Mouse (Mus musculus): Measurements from ENCODE around the gene Gm45902. TPM values are rescaled to one million over a fixed set of nuclear protein-coding genes. Genes with fewer than 3 reads are reported as not detected.

Gm45902 gene
- polyA plus RNA-seq, 1 experiment, result 3.9 TPM

DNA sequence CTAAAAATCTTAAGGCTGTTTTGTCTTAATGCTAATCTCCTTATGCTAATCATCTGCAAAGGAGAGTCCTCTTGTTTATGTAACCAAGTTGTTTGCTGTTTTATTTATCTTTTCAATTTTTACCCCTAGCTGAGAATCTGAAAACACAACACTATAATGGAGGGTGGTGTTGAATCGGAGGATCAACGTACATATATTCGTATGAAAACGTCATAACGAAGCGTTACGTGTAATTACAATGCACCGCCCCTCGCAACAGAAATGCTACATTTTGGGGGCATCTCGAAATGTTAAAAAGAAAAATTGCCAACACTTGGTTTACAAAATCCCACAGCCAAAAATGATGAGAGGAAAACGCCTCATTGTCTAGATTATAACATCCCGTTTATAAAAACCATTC lies 38.7 kb downstream of the Gm45902 start:
- WGBS, result under 1% methylated on average over 12 of the region's 12 CpGs
- H3K27ac ChIP-seq (ENCODE audit: insufficient read depth, low read length), result no peak overlapping the region

DNA sequence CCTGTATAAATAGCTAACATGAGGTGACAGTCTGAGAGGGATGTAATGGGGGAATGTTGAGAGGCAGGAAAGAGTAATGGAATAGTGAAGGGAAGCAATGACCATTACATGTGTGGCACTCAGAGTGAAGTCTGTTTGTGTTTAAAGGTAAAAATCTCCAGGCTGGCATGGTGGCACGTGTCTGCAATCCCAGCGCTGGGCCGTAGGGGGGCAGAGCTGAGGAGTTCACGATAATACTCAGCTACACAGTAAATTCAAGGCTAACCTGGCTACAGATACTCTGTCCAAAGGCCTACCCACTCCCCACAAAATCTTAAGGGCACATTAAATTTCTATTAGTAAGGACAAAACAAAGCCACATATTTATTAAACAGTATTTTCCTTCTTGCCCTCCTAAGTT lies 56.0 kb downstream of the Gm45902 start:
- no peaks in the 10 kb centered on the region for H3K4me1 ChIP-seq (ENCODE audit: control insufficient read depth, insufficient read depth, low read length)
- TF ChIP-seq POLR2A (IDR thresholded peaks at IDR 0.05; ENCODE audit: borderline replicate concordance, insufficient read depth, low read length) (no peak), CTCF (IDR thresholded peaks at IDR 0.05; ENCODE audit: borderline replicate concordance, insufficient read depth, low read depth, low read length) (peak; percentile 2; the same call in 1 of the 2 replicates)
- no peak overlapping the region for H3K27ac ChIP-seq (ENCODE audit: insufficient read depth, low read length)
- no peak overlapping the region for H3K4me3 ChIP-seq (replicated peaks; ENCODE audit: insufficient read depth, low read depth, low read length)
- WGBS, result 83% methylated on average over 4 of the region's 4 CpGs
- H3K27me3 ChIP-seq (ENCODE audit: control insufficient read depth, insufficient read depth, low read length), result no peaks in the 10 kb centered on the region
- DNase-seq, result no peak

More for the DNA sequence above, 38.7 kb downstream of the Gm45902 start:
- TF ChIP-seq POLR2A (IDR thresholded peaks at IDR 0.05; ENCODE audit: borderline replicate concordance, insufficient read depth, low read length) (no peak), CTCF (IDR thresholded peaks at IDR 0.05; ENCODE audit: borderline replicate concordance, insufficient read depth, low read depth, low read length) (no peak)
- peak overlapping the region; percentile 88 for H3K4me3 ChIP-seq (replicated peaks; ENCODE audit: insufficient read depth, low read depth, low read length)
- no peak for DNase-seq
- H3K4me1 ChIP-seq (ENCODE audit: control insufficient read depth, insufficient read depth, low read length), result no peaks in the 10 kb centered on the region
- no peaks in the 10 kb centered on the region for H3K27me3 ChIP-seq (ENCODE audit: control insufficient read depth, insufficient read depth, low read length)

Other genes starting within 250 kb of the Gm45902 start
- 39.8 and 41.6 TPM in 2 replicates for gene Nmt2, start 228.6 kb downstream of the Gm45902 start, polyA plus RNA-seq (2012; rRNA removed)
- gene Rpp38, start 180.1 kb downstream of the Gm45902 start, polyA plus RNA-seq (2012; rRNA removed), result 12.7 and 13.5 TPM in 2 replicates
- gene Acbd7, start 176.6 kb downstream of the Gm45902 start, polyA plus RNA-seq (2012; rRNA removed), result 1.4 TPM in 2 replicates
- 0.06 TPM in 1 of 2 replicates, not detected in the other for gene Olah, start 115.6 kb downstream of the Gm45902 start, polyA plus RNA-seq (2012; rRNA removed)
- gene Meig1, start 90.1 kb downstream of the Gm45902 start, polyA plus RNA-seq (2012; rRNA removed), result 1.4 and 2.1 TPM in 2 replicates
- gene Dclre1c, start 88.7 kb downstream of the Gm45902 start, polyA plus RNA-seq (2012; rRNA removed), result 9.2 and 9.5 TPM in 2 replicates
- gene Suv39h2, start 37.8 kb downstream of the Gm45902 start, polyA plus RNA-seq (2012; rRNA removed), result 2.5 and 2.6 TPM in 2 replicates
- gene Hspa14, start within 50 bp of the Gm45902 start, polyA plus RNA-seq (2012; rRNA removed), result 70.9 and 79.1 TPM in 2 replicates
- 1.4 and 1.8 TPM in 2 replicates for gene Cdnf, start 240 bp upstream of the Gm45902 start, polyA plus RNA-seq (2012; rRNA removed)
- gene Fam107b, start 57.7 kb upstream of the Gm45902 start, polyA plus RNA-seq (2012; rRNA removed), result 63.7 and 68.3 TPM in 2 replicates

Data from cerebellum, adult 2 months (tissue).